In the genomic region with DNA sequence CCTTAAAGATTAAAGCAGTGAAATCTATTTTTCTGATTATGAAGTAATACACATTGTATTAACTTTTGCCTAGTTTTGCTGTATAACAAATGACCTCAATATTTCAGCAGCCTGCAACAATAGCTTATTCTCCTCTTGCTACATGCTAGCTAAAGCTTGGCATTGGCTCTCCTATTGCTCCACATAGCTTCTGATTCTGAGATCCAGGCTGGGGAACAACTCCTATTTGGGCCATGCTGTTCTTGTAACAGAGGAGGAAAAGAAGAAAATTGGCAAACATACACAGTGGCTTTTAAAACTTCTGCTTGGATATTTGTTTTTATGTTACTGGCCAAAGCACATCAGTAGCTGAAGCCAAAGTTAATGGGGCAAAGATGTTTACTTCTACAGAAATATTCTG, we compare ENCODE assay signal across 20 mouse cellular contexts. TPM values are rescaled to one million over a fixed set of nuclear protein-coding genes. Genes with fewer than 3 reads are reported as not detected.
A peak's percentile ranks its signal among the peaks of the same experiment; 100 is the strongest.
DNase-seq lines count a peak whose midpoint lies in the region; ATAC-seq lines count a peak whose summit lies in the region.
"Had no signal": no experiment of that assay in that cellular context is flagged by ENCODE, and none has a peak within 500 bp of the region (broad histone marks: within the 10 kb centered on the region; RNA-seq: fewer than 3 reads in every experiment).

No protein-coding gene starts in this region.

- no peak overlapping the region for H3K27ac ChIP-seq in hindbrain, embryonic 13.5 days
- H3K27ac ChIP-seq: heart, embryonic 15.5 days; hindbrain, embryonic 15.5 days; limb, embryonic 10.5 days; liver, embryonic 15.5 days; midbrain, embryonic 10.5 days had no signal

- no peaks in the 10 kb centered on the region for H3K36me3 ChIP-seq in hindbrain, embryonic 13.5 days
- H3K36me3 ChIP-seq: G1E; heart, embryonic 15.5 days; hindbrain, embryonic 15.5 days; limb, embryonic 10.5 days; liver, embryonic 15.5 days; midbrain, embryonic 10.5 days had no signal

- peak; percentile 57 for ATAC-seq in frontal cortex, adult (ENCODE audit: low TSS enrichment)
- ATAC-seq in hindbrain, embryonic 13.5 days (ENCODE audit: low FRiP score) = no peak

- no peak overlapping the region for H3K4me2 ChIP-seq in hindbrain, embryonic 13.5 days
- H3K4me2 ChIP-seq: heart, embryonic 15.5 days; hindbrain, embryonic 15.5 days; liver, embryonic 15.5 days had no signal

- no peak overlapping the region for H3K9ac ChIP-seq in hindbrain, embryonic 13.5 days
- H3K9ac ChIP-seq: heart, embryonic 15.5 days; hindbrain, embryonic 15.5 days; liver, embryonic 15.5 days had no signal

- H3K9me3 ChIP-seq in hindbrain, embryonic 13.5 days = no peaks in the 10 kb centered on the region
- H3K9me3 ChIP-seq: G1E; heart, embryonic 15.5 days; hindbrain, embryonic 15.5 days; limb, embryonic 10.5 days; liver, embryonic 15.5 days; midbrain, embryonic 10.5 days had no signal

- no peak overlapping the region for H3K4me3 ChIP-seq in hindbrain, embryonic 13.5 days
- H3K4me3 ChIP-seq: heart, embryonic 15.5 days; hindbrain, embryonic 15.5 days; limb, embryonic 10.5 days; liver, embryonic 15.5 days; midbrain, embryonic 10.5 days had no signal

- no peaks in the 10 kb centered on the region for H3K27me3 ChIP-seq in hindbrain, embryonic 13.5 days
- H3K27me3 ChIP-seq: heart, embryonic 15.5 days; hindbrain, embryonic 15.5 days; liver, embryonic 15.5 days had no signal

- no peak for DNase-seq in frontal cortex, postnatal 10 days (ENCODE audit: low spot score in 2 of 2)
- peak; percentile 20 for DNase-seq in layer of hippocampus, adult 9-10 months (ENCODE audit: low spot score)
- DNase-seq in layer of hippocampus, postnatal 25 days (ENCODE audit: extremely low spot score in 1 of 2, low spot score in 1 of 2) = no peak
- peak; percentile 38 for DNase-seq in Muller cell, postnatal 12 days (ENCODE audit: inconsistent ontology term)
- peak; percentile 97 for DNase-seq in gonadal fat pad, adult 2 months (ENCODE audit: low read depth)
- DNase-seq in kidney, postnatal 25 days = no peak
- DNase-seq: cerebellum, postnatal 14 days; kidney, adult 18-20 months; right cerebral cortex, postnatal 14 days; thymus, adult 18-20 months had no signal

- no peaks in the 10 kb centered on the region for H3K4me1 ChIP-seq in hindbrain, embryonic 13.5 days (replicated peaks)
- H3K4me1 ChIP-seq: heart, embryonic 15.5 days; hindbrain, embryonic 15.5 days; limb, embryonic 10.5 days; liver, embryonic 15.5 days; midbrain, embryonic 10.5 days had no signal

RNA-seq across cellular contexts. Expression of a gene that starts 23.0 kb away (rescaled TPM):
- 10 to 100 TPM; 73.5 to 76.8 TPM for total RNA-seq in layer of hippocampus, postnatal 25 days (2021)
- 14.2 and 19.9 TPM in 2 replicates for polyA plus RNA-seq in gonadal fat pad, adult 2 months (2012; rRNA removed)
- polyA plus RNA-seq in hindbrain, embryonic 13.5 days (2015; fragmentation: Nextera tagmentation; extraction: Ambion mirVana) = 34.9 and 37.4 TPM in 2 replicates

RNA-seq across cellular contexts. Expression of a gene that starts 55.1 kb away (rescaled TPM):
- not detected for total RNA-seq in layer of hippocampus, postnatal 25 days (2021)
- not detected in 2 replicates for polyA plus RNA-seq in gonadal fat pad, adult 2 months (2012; rRNA removed)
- polyA plus RNA-seq in hindbrain, embryonic 13.5 days (2015; fragmentation: Nextera tagmentation; extraction: Ambion mirVana) = not detected in 2 replicates
- total RNA-seq: G1E; layer of hippocampus, adult 18-20 months; neutrophil, adult 5-6 weeks had no signal
- polyA plus RNA-seq: G1E; heart, embryonic 15.5 days; hindbrain, embryonic 15.5 days; limb, embryonic 10.5 days; liver, embryonic 15.5 days; midbrain, embryonic 10.5 days had no signal

Comparison
In these comparisons a context has a peak if more than half of its experiments do, and no peak if none do; other contexts are left out.
1. DNase-seq: peak in layer of hippocampus, adult 9-10 months (single experiment), Muller cell, postnatal 12 days (single experiment) and gonadal fat pad, adult 2 months (single experiment); none in frontal cortex, postnatal 10 days (0 of 2), layer of hippocampus, postnatal 25 days (0 of 2) and kidney, postnatal 25 days (0 of 2).